Mouse (Mus musculus) heart, embryonic 15.5 days (tissue): Measurements from ENCODE around the gene Trip10. TPM values are rescaled to one million over a fixed set of nuclear protein-coding genes. Genes with fewer than 3 reads are reported as not detected.

Source experiments
- ATAC-seq: fragments of 200-750 bp; cut with Nextera tagmentation; replicated peaks from 2 replicates; pipeline ENCODE4 v1.8.0; 2017; ENCODE audit warnings: low read depth, moderate TSS enrichment; ENCODE audit not compliant: insufficient number of reproducible peaks, insufficient read depth, low FRiP score
- H3K27ac ChIP-seq: fragments of 300-500 bp; sonication (generic); 2 replicates; pipeline ENCODE4 v1.5.1; 2015; ENCODE audit warnings: mild to moderate bottlenecking, inconsistent platforms
- H3K27me3 ChIP-seq: fragments of 300-500 bp; sonication (generic); 2 replicates; pipeline ENCODE4 v1.6.1; 2015; ENCODE audit warnings: inconsistent platforms
- H3K36me3 ChIP-seq: fragments of 300-500 bp; sonication (generic); 2 replicates; pipeline ENCODE4 v1.6.1; 2015; ENCODE audit warnings: mild to moderate bottlenecking, inconsistent platforms
- H3K4me1 ChIP-seq: fragments of 300-500 bp; sonication (generic); replicated peaks from 2 replicates; pipeline ENCODE4 v1.6.1; 2015; ENCODE audit warnings: inconsistent platforms
- H3K4me2 ChIP-seq: fragments of 300-500 bp; sonication (generic); 2 replicates; pipeline ENCODE4 v1.6.1; 2015; ENCODE audit warnings: inconsistent platforms, mild to moderate bottlenecking, moderate library complexity
- H3K4me3 ChIP-seq: fragments of 300-500 bp; sonication (generic); 2 replicates; pipeline ENCODE4 v1.5.1; 2015; ENCODE audit warnings: mild to moderate bottlenecking, inconsistent platforms
- H3K9ac ChIP-seq: fragments of 300-500 bp; sonication (generic); 2 replicates; pipeline ENCODE4 v1.6.1; 2015; ENCODE audit warnings: mild to moderate bottlenecking, inconsistent platforms
- H3K9me3 ChIP-seq: fragments of 300-500 bp; sonication (generic); replicated peaks from 2 replicates; pipeline ENCODE4 v1.6.1; 2016; ENCODE audit warnings: inconsistent platforms
- WGBS: fragments of 180-500 bp; shearing (Covaris S2); methylation state at CpG from one replicate; pipeline ENCODE4 v1.1.7; 2015; ENCODE audit warnings: mixed read lengths; 5-methylcytosine and 5-hydroxymethylcytosine counted together
- polyA plus RNA-seq: library from polyadenylated mRNA; unstranded; fragments of >200 nt; fragmentation: Nextera tagmentation; extraction: Ambion mirVana; gene quantifications from 2 replicates; pipeline ENCODE4 v1.2.1, GENCODE M21; 2015

Trip10 gene
- polyA plus RNA-seq: 39.1 and 43.7 TPM in 2 replicates

GRCm38 (mm10) chr17:57249186-57250181, at the start of gene Trip10:
Trip10 (plus strand) TSS chr17:57249455.
- Histone ChIP-seq H3K4me3 (peak within 1 kb of the TSS; percentile 94), H3K27me3 (no peaks in the 10 kb centered on the region), H3K9me3 (no peaks in the 10 kb centered on the region), H3K36me3 (peaks cover 7% of the 10 kb centered on the region; the same call in 1 of the 2 replicates), H3K27ac (peak within 1 kb of the TSS; percentile 95), H3K4me2 (peak within 1 kb of the TSS; percentile 96), H3K9ac (peak within 1 kb of the TSS; percentile 59), H3K4me1 (peaks cover 31% of the 10 kb centered on the region)
- WGBS: under 1% methylated on average over 50 of the region's 52 CpGs
- ATAC-seq: peak; percentile 54

GRCm38 (mm10) chr17:57201841-57202724, 47.2 kb upstream of the Trip10 start:
- H3K36me3 ChIP-seq: no peaks in the 10 kb centered on the region
- no peak overlapping the region for H3K27ac ChIP-seq
- no peak for ATAC-seq
- no peak overlapping the region for H3K4me2 ChIP-seq
- no peaks in the 10 kb centered on the region for H3K27me3 ChIP-seq
- WGBS: 72% methylated on average over 9 of the region's 10 CpGs
- no peaks in the 10 kb centered on the region for H3K9me3 ChIP-seq
- no peaks in the 10 kb centered on the region for H3K4me1 ChIP-seq
- H3K9ac ChIP-seq: no peak overlapping the region
- no peak overlapping the region for H3K4me3 ChIP-seq

GRCm38 (mm10) chr17:57207938-57208337, 41.3 kb upstream of the Trip10 start:
- H3K9me3 ChIP-seq: no peaks in the 10 kb centered on the region
- H3K4me1 ChIP-seq: no peaks in the 10 kb centered on the region
- no peaks in the 10 kb centered on the region for H3K27me3 ChIP-seq
- H3K36me3 ChIP-seq: no peaks in the 10 kb centered on the region
- H3K4me2 ChIP-seq: no peak overlapping the region
- H3K9ac ChIP-seq: no peak overlapping the region
- no peak overlapping the region for H3K4me3 ChIP-seq
- 58% methylated on average over 3 of the region's 3 CpGs for WGBS
- no peak overlapping the region for H3K27ac ChIP-seq
- ATAC-seq: no peak

- Histone ChIP-seq H3K9me3 (no peaks in the 10 kb centered on the region), H3K4me2 (no peak overlapping the region), H3K27me3 (0 out of 2 replicates have a peak, but pooled peaks cover 2% of the 10 kb centered on the region), H3K36me3 (no peaks in the 10 kb centered on the region), H3K9ac (no peak overlapping the region), H3K4me1 (no peaks in the 10 kb centered on the region), H3K4me3 (no peak overlapping the region), H3K27ac (no peak overlapping the region)
- WGBS: 66% methylated on average over 4 of the region's 4 CpGs
- ATAC-seq: no peak
These were observed 39.9 kb upstream of the Trip10 start for GRCm38 (mm10) chr17:57209330-57209729.

GRCm38 (mm10) chr17:57211501-57211900, 37.8 kb upstream of the Trip10 start:
- Histone ChIP-seq H3K4me3 (no peak overlapping the region), H3K4me2 (no peak overlapping the region), H3K27me3 (peaks cover 6% of the 10 kb centered on the region; the same call in 1 of the 2 replicates), H3K4me1 (no peaks in the 10 kb centered on the region), H3K36me3 (no peaks in the 10 kb centered on the region), H3K9me3 (no peaks in the 10 kb centered on the region), H3K9ac (no peak overlapping the region), H3K27ac (no peak overlapping the region)
- no peak for ATAC-seq
- 55% methylated on average over 9 of the region's 9 CpGs for WGBS

DNA sequence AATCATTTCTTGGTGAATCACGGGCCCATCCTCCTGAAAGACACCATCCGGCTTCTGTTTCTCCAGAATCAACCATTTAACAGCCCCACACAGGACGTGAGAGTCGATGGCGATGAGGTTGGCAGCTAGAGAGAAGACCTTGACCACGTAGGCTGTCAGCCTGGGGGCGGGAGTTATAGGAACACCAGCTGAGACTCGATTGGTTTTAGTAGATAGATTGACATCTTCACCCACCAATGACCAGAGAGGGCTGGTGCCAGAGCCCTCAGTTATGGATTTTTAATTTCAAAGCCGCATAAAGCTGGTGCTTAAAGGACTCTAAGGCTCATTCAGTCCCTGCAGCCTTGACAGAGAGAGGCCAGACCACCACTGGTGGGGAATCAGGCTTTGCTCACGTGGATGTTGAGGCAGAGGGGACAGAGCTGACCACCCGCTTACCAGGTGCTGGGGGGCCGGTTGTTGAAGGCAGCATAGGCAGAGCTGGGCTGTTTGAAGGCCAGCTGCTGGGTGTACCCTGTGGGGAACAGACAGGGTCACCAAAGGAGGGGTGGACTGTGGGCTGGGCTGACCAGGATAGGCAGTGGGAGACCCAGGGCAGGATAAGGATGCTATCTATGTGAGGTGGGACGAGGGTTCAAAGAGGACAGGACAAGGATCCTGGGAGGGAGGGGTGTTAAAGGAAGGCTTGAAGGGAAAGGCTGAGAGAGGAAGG, 34.4 kb upstream of the Trip10 start:
- ATAC-seq: no peak
- Histone ChIP-seq H3K9ac (no peak overlapping the region), H3K4me3 (no peak overlapping the region), H3K9me3 (no peaks in the 10 kb centered on the region), H3K36me3 (no peaks in the 10 kb centered on the region), H3K27ac (no peak overlapping the region), H3K4me2 (no peak overlapping the region), H3K27me3 (peaks cover 9% of the 10 kb centered on the region; the same call in 1 of the 2 replicates), H3K4me1 (no peaks in the 10 kb centered on the region)
- WGBS: 40% methylated on average over 13 of the region's 13 CpGs

DNA sequence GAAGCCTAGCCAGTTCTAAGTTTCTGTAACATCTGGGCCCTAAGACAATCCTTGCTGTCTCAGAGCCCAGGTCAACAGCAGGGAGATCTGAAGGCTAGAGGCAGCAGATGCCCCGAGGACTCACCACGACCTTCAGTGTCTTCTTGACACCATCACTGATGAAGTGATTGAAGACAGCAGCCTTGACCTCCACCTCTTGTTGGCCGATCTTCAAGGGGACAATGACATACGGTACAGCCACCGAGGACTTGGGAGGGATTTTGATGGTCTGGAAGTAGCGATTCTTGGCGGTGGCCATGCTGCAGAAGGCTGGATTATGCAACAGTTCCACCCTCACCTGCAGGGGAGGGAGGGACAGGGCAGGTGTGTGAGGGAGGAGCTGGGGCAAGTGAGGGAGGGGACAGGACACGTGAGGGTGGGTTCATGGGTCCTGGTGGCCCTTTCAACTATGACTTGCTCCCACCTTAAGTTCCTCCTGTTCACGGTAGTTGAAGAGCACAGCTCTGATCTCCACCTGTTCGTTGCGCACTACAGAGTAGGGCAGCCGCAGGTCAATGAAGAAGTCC, 30.8 kb upstream of the Trip10 start:
- H3K4me2 ChIP-seq: no peak overlapping the region
- H3K9me3 ChIP-seq: no peaks in the 10 kb centered on the region
- peaks cover 9% of the 10 kb centered on the region; the same call in 1 of the 2 replicates for H3K27me3 ChIP-seq
- no peak for ATAC-seq
- no peaks in the 10 kb centered on the region for H3K4me1 ChIP-seq
- no peak overlapping the region for H3K27ac ChIP-seq
- no peak overlapping the region for H3K4me3 ChIP-seq
- H3K36me3 ChIP-seq: no peaks in the 10 kb centered on the region
- H3K9ac ChIP-seq: no peak overlapping the region
- 66% methylated on average over 12 of the region's 12 CpGs for WGBS

DNA sequence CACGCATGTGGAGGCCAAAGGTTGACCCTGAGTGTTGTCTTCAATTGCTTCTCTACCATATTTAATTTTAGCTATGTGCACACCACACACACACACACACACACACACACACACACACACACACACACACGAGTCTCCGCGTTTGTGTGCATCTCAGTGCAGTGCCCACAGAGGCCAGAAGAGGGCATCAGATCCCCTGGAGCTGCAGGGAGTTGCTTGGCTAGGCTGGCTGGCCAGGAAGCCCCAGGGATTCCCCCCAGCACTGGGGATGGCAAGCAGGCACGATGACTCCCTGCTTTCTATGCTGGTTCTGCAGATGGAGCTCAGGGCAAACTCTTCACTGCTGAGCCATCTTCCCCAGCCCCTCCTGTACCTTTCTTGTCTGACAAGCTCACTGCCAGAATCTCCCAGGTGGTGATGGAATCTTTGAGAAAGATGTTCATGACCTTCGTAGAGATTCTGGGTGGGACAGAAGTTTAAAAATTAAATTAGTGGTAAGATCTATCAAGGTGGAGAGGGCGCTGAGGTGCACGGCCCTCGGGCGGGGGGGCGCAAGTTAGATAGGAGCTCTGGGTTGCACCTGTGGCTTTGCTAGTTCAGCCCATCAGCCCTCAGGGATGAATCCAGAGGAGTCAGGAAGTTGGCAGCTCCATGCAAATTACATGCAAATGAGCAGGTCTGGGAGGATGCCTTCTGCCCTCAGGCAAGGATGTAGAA, 29.9 kb upstream of the Trip10 start:
- WGBS: 28% methylated on average over 11 of the region's 11 CpGs
- no peak overlapping the region for H3K27ac ChIP-seq

GRCm38 (mm10) chr17:57219884-57220207, 29.4 kb upstream of the Trip10 start:
- Histone ChIP-seq H3K27ac (no peak overlapping the region), H3K9me3 (no peaks in the 10 kb centered on the region), H3K27me3 (peaks cover 17% of the 10 kb centered on the region), H3K36me3 (no peaks in the 10 kb centered on the region), H3K4me2 (no peak overlapping the region), H3K4me3 (no peak overlapping the region), H3K4me1 (no peaks in the 10 kb centered on the region), H3K9ac (no peak overlapping the region)
- no peak for ATAC-seq
- WGBS: 20% methylated on average over 3 of the region's 3 CpGs

More for the DNA sequence above, 29.9 kb upstream of the Trip10 start:
- no peaks in the 10 kb centered on the region for H3K4me1 ChIP-seq
- H3K4me3 ChIP-seq: no peak overlapping the region
- no peak for ATAC-seq
- no peak overlapping the region for H3K4me2 ChIP-seq
- H3K36me3 ChIP-seq: no peaks in the 10 kb centered on the region
- H3K27me3 ChIP-seq: peaks cover 14% of the 10 kb centered on the region
- H3K9ac ChIP-seq: no peak overlapping the region
- H3K9me3 ChIP-seq: no peaks in the 10 kb centered on the region

- no peak overlapping the region for H3K9ac ChIP-seq
- H3K4me3 ChIP-seq: no peak overlapping the region
- H3K27ac ChIP-seq: no peak overlapping the region
- H3K27me3 ChIP-seq: peaks cover 27% of the 10 kb centered on the region
- no peaks in the 10 kb centered on the region for H3K9me3 ChIP-seq
- no peak for ATAC-seq
- H3K4me2 ChIP-seq: no peak overlapping the region
- H3K36me3 ChIP-seq: no peaks in the 10 kb centered on the region
- no peaks in the 10 kb centered on the region for H3K4me1 ChIP-seq
- WGBS: 39% methylated on average over 4 of the region's 4 CpGs
These were observed 27.3 kb upstream of the Trip10 start for GRCm38 (mm10) chr17:57221911-57222310.
